Mouse (Mus musculus): Measurements from ENCODE around the gene Atf6b.

The Atf6b gene

DNA sequence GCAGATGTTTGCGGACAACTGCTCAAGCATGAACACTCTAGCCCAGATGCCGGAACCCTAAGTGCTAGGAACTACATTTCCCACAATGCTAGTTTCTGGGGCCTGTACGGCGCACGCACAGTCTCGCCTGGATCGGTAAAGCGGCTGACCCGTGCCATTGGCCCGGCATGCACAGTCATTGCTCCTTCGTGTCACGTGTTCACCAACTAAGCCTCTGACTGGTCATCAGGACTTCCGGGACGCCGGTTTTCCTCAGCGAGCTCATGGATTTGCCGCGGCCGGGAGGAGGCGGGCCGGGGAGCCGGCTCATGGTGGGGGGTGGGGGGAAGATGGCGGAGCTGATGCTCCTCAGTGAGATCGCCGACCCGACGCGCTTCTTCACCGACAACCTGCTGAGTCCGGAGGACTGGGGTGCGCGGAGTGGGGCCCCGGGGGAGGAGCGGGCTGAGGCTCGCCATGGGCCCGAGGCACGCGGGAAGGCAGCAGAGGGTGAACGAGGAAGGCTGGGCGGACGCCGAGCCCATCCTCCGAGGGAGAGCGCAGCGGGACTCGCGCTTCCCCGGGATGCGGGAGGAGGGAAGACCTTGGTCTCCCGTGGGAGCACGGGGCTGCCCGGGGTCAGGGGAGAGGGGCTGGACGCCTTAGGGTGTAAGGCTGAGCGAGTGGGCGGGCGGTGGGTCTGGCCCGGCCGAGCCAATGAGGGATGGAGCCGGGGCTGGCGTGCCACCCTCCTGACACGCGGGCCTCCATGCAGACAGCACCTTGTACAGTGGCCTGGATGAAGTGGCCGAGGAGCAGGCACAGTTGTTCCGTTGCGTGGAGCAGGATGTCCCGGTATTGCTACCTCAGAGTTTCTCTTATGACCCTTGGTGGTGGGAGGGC, at the start of gene Atf6b:
Gene Atf6b (plus strand): TSS at position 241 of the 882 bp plus-strand sequence.
- peak; percentile 92 for DNase-seq

DNA sequence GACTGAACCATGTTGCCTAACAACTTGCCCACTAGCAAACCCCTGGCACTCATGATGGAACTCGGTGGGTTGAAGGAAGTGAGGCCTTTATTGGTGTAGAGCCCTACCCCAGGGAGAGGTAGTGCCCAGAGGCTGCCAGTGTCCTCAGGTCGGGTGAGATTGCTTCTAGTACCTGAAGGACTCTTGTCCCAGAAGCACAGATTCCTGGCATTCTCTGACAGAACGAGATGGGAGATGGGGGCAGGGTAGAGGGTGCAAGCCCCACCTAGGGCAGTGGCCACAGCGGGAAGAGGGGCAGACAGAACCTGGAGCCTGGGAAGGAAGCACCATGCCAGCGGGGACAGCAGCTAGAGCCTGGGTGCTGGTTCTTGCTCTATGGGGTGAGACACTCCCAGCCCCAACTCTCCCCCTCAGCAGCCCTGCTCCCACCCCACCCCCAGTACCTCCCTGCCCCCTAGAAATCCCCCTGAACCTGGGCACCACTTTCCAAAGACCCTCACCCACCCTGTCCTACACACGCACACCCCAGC, 49.3 kb upstream of the Atf6b start, which contains the start of gene Ager:
Gene Ager (plus strand): TSS at position 297 of the 530 bp plus-strand sequence.
- DNase-seq, result no peak

DNA sequence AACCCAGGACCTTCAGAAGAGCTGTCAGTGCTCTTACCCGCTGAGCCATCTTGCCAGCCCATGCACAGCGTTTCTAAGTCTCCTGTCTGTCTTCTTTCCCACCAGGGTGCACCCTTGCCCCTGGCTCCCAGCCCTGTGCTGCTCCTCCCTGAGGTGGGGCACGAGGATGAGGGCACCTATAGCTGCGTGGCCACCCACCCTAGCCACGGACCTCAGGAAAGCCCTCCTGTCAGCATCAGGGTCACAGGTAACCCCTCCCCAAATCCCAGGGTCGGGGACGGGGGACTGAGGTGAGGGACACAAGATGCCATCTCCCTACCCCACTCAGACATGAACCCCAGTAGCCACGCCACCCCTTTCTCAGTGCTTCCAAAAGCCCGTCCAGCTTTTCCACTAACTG, 47.1 kb upstream of the Atf6b start:
- DNase-seq, result no peak

DNA sequence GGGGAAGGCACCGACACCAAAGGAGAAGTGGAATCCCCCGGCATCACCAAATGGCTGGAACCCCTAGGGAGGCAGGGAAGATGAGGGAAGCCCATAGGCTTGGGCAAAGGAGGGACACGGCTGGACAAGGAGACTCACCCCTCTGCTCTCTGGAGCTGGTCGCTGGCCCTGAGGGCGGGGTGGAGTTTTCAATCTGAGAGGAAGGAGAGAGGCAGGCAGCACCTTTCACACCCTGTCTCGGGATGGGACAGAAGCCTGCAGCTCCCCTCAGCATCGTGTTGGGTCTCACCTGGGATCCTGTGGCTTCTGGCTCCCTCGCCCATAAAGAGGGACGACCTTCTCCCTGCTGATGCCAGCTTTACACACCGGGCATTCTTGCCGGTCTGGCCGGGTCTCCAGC, 45.1 kb upstream of the Atf6b start:
- DNase-seq, result no peak

GRCm38 (mm10) chr17:34603375-34604060, 43.4 kb upstream of the Atf6b start, which contains the start of gene Rnf5:
TSS of gene Rnf5 (minus strand) at chr17:34603690.
- peak; percentile 98 for DNase-seq

GRCm38 (mm10) chr17:34604061-34604508, 42.9 kb upstream of the Atf6b start, which contains the start of gene Agpat1:
TSS of gene Agpat1 (plus strand) at chr17:34604262.
- DNase-seq, result peak; percentile 98

DNA sequence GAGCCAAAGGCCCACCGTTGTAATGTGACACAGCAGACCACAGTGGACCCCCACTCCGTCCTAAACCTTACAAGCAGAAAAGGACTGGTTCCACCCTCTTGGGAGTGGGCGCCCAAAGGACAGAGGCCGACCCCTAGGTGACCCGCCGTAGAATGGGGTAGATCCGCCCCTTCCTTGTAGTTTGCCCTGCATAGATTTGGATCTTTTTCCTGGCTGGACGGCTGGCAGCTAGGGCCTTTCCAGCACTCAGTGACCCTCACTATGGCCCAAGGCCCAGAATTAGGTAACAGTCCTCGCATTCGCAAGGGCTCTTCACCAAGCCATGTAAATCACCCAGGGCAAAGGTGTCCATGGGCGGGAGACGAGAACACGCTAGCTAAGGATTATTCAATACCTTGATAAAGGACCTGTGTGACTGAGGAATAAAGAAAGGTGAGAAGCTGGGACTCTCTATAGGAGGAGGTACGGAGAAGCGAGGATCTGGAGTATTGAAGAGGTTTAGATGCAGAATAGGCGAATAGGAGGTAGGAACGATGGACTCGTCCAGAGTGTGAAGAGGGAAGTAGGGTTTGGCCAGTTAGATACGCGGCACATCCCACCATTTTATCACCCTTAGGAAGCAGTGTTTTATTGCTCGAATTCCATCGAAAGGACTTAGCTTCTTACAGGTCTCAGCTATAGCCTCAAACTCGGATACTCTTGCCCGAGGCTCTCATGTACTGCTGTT, 42.3 kb upstream of the Atf6b start:
- DNase-seq, result no peak

- DNase-seq, result peak; percentile 97
Observed at GRCm38 (mm10) chr17:34605609-34606008, 41.3 kb upstream of the Atf6b start.

- peak; percentile 21 for DNase-seq
Observed at GRCm38 (mm10) chr17:34606186-34607039, 40.5 kb upstream of the Atf6b start.

GRCm38 (mm10) chr17:34607997-34608396, 38.9 kb upstream of the Atf6b start:
- DNase-seq, result no peak

GRCm38 (mm10) chr17:34611050-34611449, 35.9 kb upstream of the Atf6b start:
- no peak for DNase-seq

- DNase-seq, result no peak
Observed at GRCm38 (mm10) chr17:34613054-34613645, 33.8 kb upstream of the Atf6b start.

- no peak for DNase-seq
Observed at GRCm38 (mm10) chr17:34613830-34614229, 33.1 kb upstream of the Atf6b start.

DNA sequence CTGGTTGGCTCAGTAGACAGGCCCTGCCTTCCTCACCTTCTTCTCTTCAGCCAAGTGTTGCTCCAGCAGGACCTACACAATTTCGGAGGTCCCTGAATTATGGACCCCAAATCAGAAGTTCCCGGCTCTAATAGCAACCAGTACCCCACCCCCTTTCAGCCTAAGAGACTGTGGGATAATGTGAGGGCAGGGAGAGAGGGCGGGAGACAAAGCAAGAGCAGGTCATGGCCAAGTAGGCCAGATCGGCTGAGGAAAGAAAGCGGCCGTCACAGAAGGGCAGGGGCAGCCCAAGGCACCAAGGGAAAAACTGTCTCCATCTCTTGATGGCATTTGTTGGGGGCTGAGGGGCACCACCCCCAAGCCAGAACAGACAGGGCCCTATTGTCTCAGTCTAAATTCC, 31.1 kb upstream of the Atf6b start, which contains the start of gene Egfl8:
Gene Egfl8 (minus strand): TSS at position 101 of the 400 bp plus-strand sequence.
- DNase-seq, result no peak

DNA sequence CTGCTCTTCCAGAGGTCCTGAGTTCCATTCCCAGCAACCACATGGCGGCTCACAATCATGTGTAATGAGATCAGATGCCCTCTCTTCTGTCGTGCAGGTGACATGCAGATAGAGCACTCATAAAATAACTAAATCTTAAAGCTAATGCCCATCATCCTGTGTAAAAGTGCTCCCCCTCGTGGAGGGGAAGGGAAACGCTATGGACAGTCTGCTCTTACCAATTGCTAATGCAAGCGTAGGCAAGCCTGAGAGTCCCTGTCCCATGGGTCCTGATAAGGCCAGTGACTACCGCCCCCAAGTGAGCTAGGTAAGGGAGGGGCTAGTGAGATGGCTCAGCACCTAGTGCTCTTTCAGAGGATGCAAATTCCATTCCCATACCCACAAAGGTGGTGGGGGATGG, 27.9 kb upstream of the Atf6b start:
- DNase-seq, result peak; percentile 85

- DNase-seq, result no peak
Observed at GRCm38 (mm10) chr17:34621006-34621405, 25.9 kb upstream of the Atf6b start.

DNA sequence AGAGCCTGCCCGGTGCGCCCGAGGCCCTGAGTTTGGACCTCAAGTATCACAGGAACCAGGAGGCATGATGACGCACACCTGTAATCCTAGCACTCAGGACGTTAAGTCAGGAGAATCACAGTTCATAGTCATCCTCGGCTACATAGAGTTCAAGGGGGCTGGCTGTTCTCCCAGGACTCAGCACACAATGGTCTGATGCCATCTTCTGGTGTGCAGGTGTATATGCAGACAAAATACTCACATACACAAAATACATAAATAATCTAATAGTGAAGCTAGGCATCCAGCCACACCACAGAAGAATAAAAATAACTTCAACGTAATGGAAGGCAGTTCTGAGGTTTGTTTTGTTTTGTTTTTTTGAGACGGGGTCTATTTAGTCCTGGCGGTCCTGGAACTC, 23.8 kb upstream of the Atf6b start:
- DNase-seq, result no peak

GRCm38 (mm10) chr17:34624981-34625380, 22.0 kb upstream of the Atf6b start:
- no peak for DNase-seq

- no peak for DNase-seq
Observed at GRCm38 (mm10) chr17:34626062-34626772, 20.7 kb upstream of the Atf6b start.

- peak; percentile 66 for DNase-seq
Observed at GRCm38 (mm10) chr17:34626773-34627092, 20.2 kb upstream of the Atf6b start.
